Mouse (Mus musculus) neural tube, embryonic 14.5 days (tissue): ENCODE results near the gene Prkacb. TPM values are rescaled to one million over a fixed set of nuclear protein-coding genes. Genes with fewer than 3 reads are reported as not detected.

Source experiments
- ATAC-seq: fragments of 200-750 bp; cut with Nextera tagmentation; 2 replicates; pipeline ENCODE4 v1.8.0; 2017; ENCODE audit warnings: low read depth, mild to moderate bottlenecking, moderate TSS enrichment, moderate library complexity
- H3K27ac ChIP-seq: fragments of 300-500 bp; sonication (generic); 2 replicates; pipeline ENCODE4 v1.5.1; 2014; ENCODE audit warnings: low read depth, mild to moderate bottlenecking, control low read depth, low read length, moderate library complexity, mixed read lengths
- H3K27me3 ChIP-seq: fragments of 300-500 bp; sonication (generic); 2 replicates; pipeline ENCODE4 v1.6.1; 2014; ENCODE audit warnings: low read length; ENCODE audit not compliant: control insufficient read depth, insufficient read depth
- H3K36me3 ChIP-seq: fragments of 300-500 bp; sonication (generic); 2 replicates; pipeline ENCODE4 v1.6.1; 2014; ENCODE audit warnings: low read length, mixed read lengths; ENCODE audit not compliant: control insufficient read depth, insufficient read depth
- H3K4me1 ChIP-seq: fragments of 300-500 bp; sonication (generic); 2 replicates; pipeline ENCODE4 v1.6.1; 2014; ENCODE audit warnings: low read length; ENCODE audit not compliant: control insufficient read depth, insufficient read depth
- H3K4me2 ChIP-seq: fragments of 300-500 bp; sonication (generic); 2 replicates; pipeline ENCODE4 v1.6.1; 2014; ENCODE audit warnings: mild to moderate bottlenecking, low read depth, low read length, control low read depth
- H3K4me3 ChIP-seq: fragments of 300-500 bp; sonication (generic); 2 replicates; pipeline ENCODE4 v1.5.1; 2014; ENCODE audit warnings: low read depth, low read length, control low read depth, mixed read lengths
- H3K9ac ChIP-seq: fragments of 300-500 bp; sonication (generic); replicated peaks from 2 replicates; pipeline ENCODE4 v1.6.1; 2014; ENCODE audit warnings: low read depth, mild to moderate bottlenecking, control low read depth, low read length, mixed read lengths
- H3K9me3 ChIP-seq: fragments of 300-500 bp; sonication (generic); 2 replicates; pipeline ENCODE4 v1.6.1; 2016; ENCODE audit warnings: low read length; ENCODE audit not compliant: control insufficient read depth
- WGBS: fragments of 180-500 bp; shearing (Covaris S2); extraction: QIAGEN DNeasy Blood & Tissue Kit; methylation state at CpG from one replicate; pipeline ENCODE4 v1.1.7; 2014; 5-methylcytosine and 5-hydroxymethylcytosine counted together
- polyA plus RNA-seq: library from polyadenylated mRNA; unstranded; fragments of >200 nt; fragmentation: Nextera tagmentation; extraction: Ambion mirVana; gene quantifications from 2 replicates; pipeline ENCODE4 v1.2.1, GENCODE M21; 2014

Prkacb gene
- polyA plus RNA-seq, 1 experiment from 2014 or later: 234 TPM

- Histone ChIP-seq H3K4me2 (no peak overlapping the region), H3K4me1 (peaks cover 3% of the 10 kb centered on the region; the same call in 1 of the 2 replicates), H3K27me3 (no peaks in the 10 kb centered on the region), H3K9me3 (no peaks in the 10 kb centered on the region), H3K9ac (no peak overlapping the region), H3K27ac (no peak overlapping the region), H3K36me3 (no peaks in the 10 kb centered on the region), H3K4me3 (no peak overlapping the region)
- no peak for ATAC-seq
- 29% methylated on average over 6 of the region's 6 CpGs for WGBS
Observed at GRCm38 (mm10) chr3:146782548-146782947, 30.2 kb downstream of the Prkacb start.

- no peak for ATAC-seq
- 20% methylated on average over 11 of the region's 11 CpGs for whole genome bisulfite sequencing
- Histone ChIP-seq H3K4me3 (no peak overlapping the region), H3K27ac (no peak overlapping the region), H3K9me3 (no peaks in the 10 kb centered on the region), H3K4me2 (no peak overlapping the region), H3K9ac (no peak overlapping the region), H3K27me3 (no peaks in the 10 kb centered on the region), H3K4me1 (peaks cover 3% of the 10 kb centered on the region; the same call in 1 of the 2 replicates), H3K36me3 (no peaks in the 10 kb centered on the region)
Observed at GRCm38 (mm10) chr3:146781131-146781530, 31.7 kb downstream of the Prkacb start.

GRCm38 (mm10) chr3:146780241-146780640 is 32.5 kb downstream of the Prkacb start:
- Histone ChIP-seq H3K4me1 (peaks cover 3% of the 10 kb centered on the region; the same call in 1 of the 2 replicates), H3K36me3 (no peaks in the 10 kb centered on the region), H3K9ac (no peak overlapping the region), H3K9me3 (no peaks in the 10 kb centered on the region), H3K4me2 (no peak overlapping the region), H3K27me3 (no peaks in the 10 kb centered on the region), H3K27ac (no peak overlapping the region), H3K4me3 (no peak overlapping the region)
- WGBS: 55% methylated on average over 3 of the region's 3 CpGs
- no peak for ATAC-seq

GRCm38 (mm10) chr3:146778913-146779312 is 33.9 kb downstream of the Prkacb start:
- H3K4me1 ChIP-seq: peaks cover 3% of the 10 kb centered on the region; the same call in 1 of the 2 replicates
- no peak overlapping the region for H3K4me3 ChIP-seq
- no peak overlapping the region for H3K27ac ChIP-seq
- H3K27me3 ChIP-seq: no peaks in the 10 kb centered on the region
- no peaks in the 10 kb centered on the region for H3K36me3 ChIP-seq
- H3K9me3 ChIP-seq: no peaks in the 10 kb centered on the region
- no peak overlapping the region for H3K4me2 ChIP-seq
- 79% methylated on average over 8 of the region's 8 CpGs for WGBS
- no peak overlapping the region for H3K9ac ChIP-seq
- no peak for ATAC-seq

GRCm38 (mm10) chr3:146778451-146778850 is 34.3 kb downstream of the Prkacb start:
- WGBS: 52% methylated on average over 2 of the region's 2 CpGs
- H3K4me1 ChIP-seq: peaks cover 3% of the 10 kb centered on the region; the same call in 1 of the 2 replicates
- no peaks in the 10 kb centered on the region for H3K27me3 ChIP-seq
- H3K4me2 ChIP-seq: no peak overlapping the region
- H3K4me3 ChIP-seq: no peak overlapping the region
- no peaks in the 10 kb centered on the region for H3K36me3 ChIP-seq
- no peaks in the 10 kb centered on the region for H3K9me3 ChIP-seq
- H3K9ac ChIP-seq: no peak overlapping the region
- ATAC-seq: no peak
- no peak overlapping the region for H3K27ac ChIP-seq

- no peaks in the 10 kb centered on the region for H3K9me3 ChIP-seq
- no peaks in the 10 kb centered on the region for H3K36me3 ChIP-seq
- ATAC-seq: no peak
- WGBS: 87% methylated on average over 5 of the region's 5 CpGs
- H3K27me3 ChIP-seq: no peaks in the 10 kb centered on the region
- H3K4me3 ChIP-seq: no peak overlapping the region
- no peak overlapping the region for H3K9ac ChIP-seq
- H3K4me1 ChIP-seq: peaks cover 3% of the 10 kb centered on the region; the same call in 1 of the 2 replicates
- H3K27ac ChIP-seq: no peak overlapping the region
- no peak overlapping the region for H3K4me2 ChIP-seq
Observed at GRCm38 (mm10) chr3:146776711-146777110, 36.1 kb downstream of the Prkacb start.

- H3K9ac ChIP-seq: peak overlapping the region; percentile 56; the same call in 1 of the 2 replicates
- peak overlapping the region; percentile 47 for H3K4me2 ChIP-seq
- no peak for ATAC-seq
- peak overlapping the region; percentile 40; the same call in 1 of the 2 replicates for H3K4me3 ChIP-seq
- H3K9me3 ChIP-seq: no peaks in the 10 kb centered on the region
- H3K4me1 ChIP-seq: peaks cover 28% of the 10 kb centered on the region
- no peaks in the 10 kb centered on the region for H3K27me3 ChIP-seq
- peak overlapping the region; percentile 69; the same call in 1 of the 2 replicates for H3K27ac ChIP-seq
- WGBS: 34% methylated on average over 2 of the region's 2 CpGs
- no peaks in the 10 kb centered on the region for H3K36me3 ChIP-seq
Observed at GRCm38 (mm10) chr3:146770853-146771252, 41.9 kb downstream of the Prkacb start.

GRCm38 (mm10) chr3:146769940-146770659 is 42.7 kb downstream of the Prkacb start:
- H3K27me3 ChIP-seq: no peaks in the 10 kb centered on the region
- peak overlapping the region; percentile 47 for H3K4me2 ChIP-seq
- H3K27ac ChIP-seq: peak overlapping the region; percentile 93
- H3K9me3 ChIP-seq: no peaks in the 10 kb centered on the region
- peak; percentile 81 for ATAC-seq
- 8% methylated on average over 17 of the region's 17 CpGs for WGBS
- peak overlapping the region; percentile 56 for H3K9ac ChIP-seq
- H3K36me3 ChIP-seq: no peaks in the 10 kb centered on the region
- H3K4me1 ChIP-seq: peaks cover 28% of the 10 kb centered on the region
- H3K4me3 ChIP-seq: peak overlapping the region; percentile 40

GRCm38 (mm10) chr3:146769569-146769939 is 43.2 kb downstream of the Prkacb start:
- Histone ChIP-seq H3K36me3 (no peaks in the 10 kb centered on the region), H3K27ac (peak overlapping the region; percentile 93), H3K4me2 (peak overlapping the region; percentile 47), H3K4me1 (peaks cover 28% of the 10 kb centered on the region), H3K27me3 (no peaks in the 10 kb centered on the region), H3K9ac (peak overlapping the region; percentile 56), H3K4me3 (peak overlapping the region; percentile 40), H3K9me3 (no peaks in the 10 kb centered on the region)
- peak; percentile 72 for ATAC-seq
- 10% methylated on average over 2 of the region's 2 CpGs for WGBS
